Mouse (Mus musculus): ENCODE results near the gene Cplane1.
"Not testable (repeated sequence)": the region's sequence is repeated elsewhere in the genome, so short reads cannot be mapped to it uniquely, and the experiment has no call there.

Gene Cplane1

DNA sequence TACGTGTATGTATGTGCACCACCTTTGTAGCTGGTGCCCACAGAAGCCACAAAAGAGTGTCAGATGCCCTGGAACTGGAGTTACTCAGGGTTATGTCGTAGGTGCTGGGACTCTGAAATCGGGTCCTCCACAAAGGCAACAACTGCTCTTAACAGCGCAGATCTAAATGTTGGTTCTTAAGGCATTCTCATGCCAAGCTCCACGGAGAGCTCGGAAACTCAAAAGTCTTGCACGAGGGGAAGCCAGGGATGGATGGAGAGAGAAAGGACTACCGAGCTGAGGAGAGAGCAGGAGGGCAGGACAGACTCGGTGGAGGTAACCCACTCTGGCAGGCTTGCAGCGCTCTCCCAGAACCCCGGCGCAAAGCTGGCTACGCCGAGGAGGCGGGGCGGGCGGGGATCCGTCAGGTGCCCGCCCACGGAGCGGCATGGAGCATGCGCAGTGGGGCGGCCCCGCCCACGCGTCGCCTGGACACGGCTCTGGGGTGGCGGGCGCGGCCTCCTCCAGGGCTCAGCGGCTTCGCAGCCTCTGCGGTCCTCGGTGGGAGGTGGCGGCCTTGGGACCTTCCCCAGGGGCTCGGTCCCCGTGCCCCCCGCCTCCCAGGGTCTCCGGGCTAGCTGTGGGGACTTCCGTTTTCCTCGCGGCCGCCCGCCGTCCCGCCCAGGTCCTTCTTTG lies at the start of gene Cplane1:
Gene Cplane1, plus strand, starts transcription at position 516 of the 675 bp plus-strand sequence.
- peak; percentile 87 for DNase-seq (ENCODE audit: low read depth, low spot score)

DNA sequence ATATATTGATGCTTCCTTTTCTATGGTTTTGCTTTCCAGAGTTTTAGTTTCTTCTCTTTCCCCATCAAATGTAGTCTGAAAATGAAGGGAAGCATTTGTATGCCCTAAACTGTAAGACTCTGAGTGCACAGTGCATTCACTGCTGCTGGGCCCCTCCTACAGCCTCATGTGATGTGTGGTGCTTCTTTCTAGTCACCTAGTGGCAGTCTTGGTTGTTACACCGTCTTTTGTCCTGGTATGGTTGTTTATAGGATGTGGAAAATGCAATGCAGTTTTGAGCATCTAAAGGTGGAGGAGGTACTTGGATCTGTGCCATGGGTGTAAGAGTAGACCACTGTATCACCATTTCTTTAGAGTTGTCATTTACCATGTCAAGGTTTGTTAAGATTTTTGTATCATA lies 39.6 kb upstream of the Cplane1 start:
- no peak for DNase-seq (ENCODE audit: low read depth, low spot score)

DNA sequence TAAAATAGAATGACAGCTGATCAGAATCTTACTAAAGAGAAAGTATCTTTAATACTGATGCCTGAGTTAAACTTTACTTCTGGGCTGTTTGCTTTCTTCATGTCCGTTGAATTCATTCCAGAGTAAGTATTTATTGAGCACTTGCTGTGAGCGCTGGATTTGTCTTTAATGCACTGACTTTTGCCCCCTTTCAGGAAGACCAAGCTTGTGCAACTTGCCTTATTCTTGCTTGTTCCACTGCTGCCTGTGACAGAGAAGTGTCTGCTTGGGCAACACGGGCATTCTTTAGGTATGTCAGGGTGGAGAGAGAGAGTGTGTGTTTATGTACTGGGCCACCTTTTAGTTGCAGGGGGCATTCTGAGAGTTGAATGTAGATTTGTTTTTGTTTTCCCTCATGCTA lies 37.6 kb upstream of the Cplane1 start:
- no peak for DNase-seq (ENCODE audit: low read depth, low spot score)

DNA sequence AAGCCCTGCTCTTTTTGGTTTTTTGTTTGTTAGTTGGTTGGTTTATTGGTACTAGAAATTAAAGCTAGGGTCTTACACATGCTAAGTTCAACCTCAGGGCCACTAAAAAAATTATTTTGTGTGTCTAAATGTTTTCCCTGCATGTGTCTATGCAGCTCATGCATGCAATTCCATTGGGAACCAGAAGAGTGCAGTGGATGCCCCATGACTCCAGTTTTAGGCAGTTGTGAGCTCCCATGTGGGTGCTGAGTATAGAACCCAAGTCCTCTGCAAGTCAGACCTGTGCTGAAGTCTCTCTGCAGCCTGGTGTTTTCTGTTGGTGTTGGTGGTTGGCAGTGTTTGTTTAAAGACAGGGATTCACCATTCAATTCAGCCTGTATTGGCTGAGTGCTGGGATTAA lies 37.1 kb upstream of the Cplane1 start:
- DNase-seq (ENCODE audit: low read depth, low spot score), result no peak

DNA sequence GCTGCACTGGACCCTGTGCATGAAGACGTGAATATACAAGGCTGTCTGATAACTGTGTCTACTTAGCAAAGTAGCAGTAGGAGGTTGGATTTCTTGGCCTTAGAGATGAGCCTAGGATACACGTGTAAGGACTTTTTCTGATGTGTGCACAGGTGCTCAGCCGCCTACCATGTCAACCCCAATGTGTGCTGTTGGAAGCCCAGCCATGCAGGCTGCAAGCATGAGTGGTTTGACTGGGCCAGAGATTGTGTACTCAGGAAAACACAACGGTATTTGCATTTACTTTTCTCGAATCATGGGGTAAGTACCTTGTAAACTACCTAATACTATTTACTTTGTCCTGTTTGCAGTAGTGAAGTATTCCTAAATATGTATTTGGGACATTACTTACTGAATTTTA lies 33.3 kb upstream of the Cplane1 start:
- DNase-seq (ENCODE audit: low read depth, low spot score), result no peak

DNA sequence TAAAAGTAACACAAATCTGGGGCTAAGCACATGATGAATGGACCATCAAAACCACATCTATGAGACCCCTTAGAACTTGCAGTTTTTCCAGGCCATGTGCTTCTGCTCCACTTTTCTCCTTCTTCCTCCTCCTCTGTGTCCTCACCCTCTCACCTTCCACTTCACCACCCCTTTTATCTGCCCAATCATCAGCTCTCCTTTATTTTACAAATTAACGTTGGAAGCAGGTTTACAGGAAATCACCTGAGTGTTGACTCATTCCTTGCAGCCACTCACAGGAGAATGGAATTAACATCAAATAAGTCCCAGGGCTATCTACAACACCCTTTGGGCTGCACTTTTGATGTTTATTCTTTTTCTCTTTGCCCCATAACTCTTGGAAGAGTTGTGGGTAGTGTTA lies 7.1 kb upstream of the Cplane1 start:
- DNase-seq (ENCODE audit: low read depth, low spot score), result no peak

DNA sequence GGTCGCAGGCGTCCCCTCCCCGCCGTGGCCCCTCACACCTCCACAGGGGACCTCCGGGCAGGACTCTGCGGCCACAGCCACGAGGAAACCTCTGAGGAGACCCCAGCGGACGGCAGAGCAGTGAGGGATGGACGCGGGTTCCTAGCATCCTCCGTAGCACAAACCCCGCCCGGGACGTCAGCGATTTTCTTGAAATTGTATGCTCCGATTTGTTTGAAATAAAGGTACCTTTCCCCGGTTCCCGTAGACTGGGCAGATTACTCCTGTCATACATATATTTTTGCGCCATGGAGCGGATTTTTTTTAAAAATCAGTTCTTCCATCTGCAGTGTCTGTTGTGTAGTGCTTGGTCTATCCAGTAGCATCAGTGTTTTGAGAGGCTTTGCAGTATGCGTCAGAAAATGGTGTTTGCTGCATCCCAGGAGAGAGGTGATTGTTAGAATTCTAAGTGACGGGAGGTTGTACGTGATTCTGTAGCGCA lies 400 bp downstream of the Cplane1 start:
- no peak for DNase-seq (ENCODE audit: low read depth, low spot score)

DNA sequence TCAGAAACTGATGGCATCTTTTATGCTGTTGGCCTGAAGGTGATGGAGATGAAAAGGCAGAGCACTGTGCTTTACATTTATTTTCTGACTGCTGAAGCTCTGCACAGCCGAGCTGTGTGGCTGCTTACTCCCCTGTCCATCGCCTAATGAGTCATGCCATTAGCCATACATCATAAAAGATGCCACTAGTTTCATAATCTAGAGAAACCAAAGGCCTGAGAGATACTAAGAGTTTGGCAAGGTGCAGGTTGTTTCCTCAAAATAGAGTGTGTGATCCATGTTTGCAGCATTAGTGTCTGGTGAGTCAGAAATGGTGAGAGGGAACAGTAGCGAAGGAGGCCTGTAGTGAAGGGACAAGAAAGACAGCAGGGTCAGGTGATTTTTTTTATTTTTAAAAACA lies 20.7 kb downstream of the Cplane1 start:
- no peak for DNase-seq (ENCODE audit: low read depth, low spot score)

DNA sequence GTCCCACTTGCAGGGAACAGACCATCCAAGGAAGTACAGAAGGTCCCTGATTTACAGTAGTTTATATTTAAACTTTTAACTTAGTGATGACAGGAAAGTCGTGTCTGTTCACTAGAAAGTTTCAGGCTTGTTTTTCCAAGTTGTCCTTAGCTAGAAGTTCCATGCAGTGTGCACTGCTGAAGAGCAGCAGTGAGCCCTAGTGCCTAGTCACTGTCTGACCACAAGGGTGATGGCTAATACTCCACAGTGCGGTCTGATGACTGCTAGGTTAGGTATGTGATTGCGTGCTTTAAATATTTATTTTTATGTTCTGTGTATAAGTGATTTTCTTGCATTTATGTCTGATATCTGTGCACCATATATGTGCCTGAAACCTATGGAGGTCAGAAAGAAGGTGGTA lies 21.5 kb downstream of the Cplane1 start:
- no peak for DNase-seq (ENCODE audit: low read depth, low spot score)

DNA sequence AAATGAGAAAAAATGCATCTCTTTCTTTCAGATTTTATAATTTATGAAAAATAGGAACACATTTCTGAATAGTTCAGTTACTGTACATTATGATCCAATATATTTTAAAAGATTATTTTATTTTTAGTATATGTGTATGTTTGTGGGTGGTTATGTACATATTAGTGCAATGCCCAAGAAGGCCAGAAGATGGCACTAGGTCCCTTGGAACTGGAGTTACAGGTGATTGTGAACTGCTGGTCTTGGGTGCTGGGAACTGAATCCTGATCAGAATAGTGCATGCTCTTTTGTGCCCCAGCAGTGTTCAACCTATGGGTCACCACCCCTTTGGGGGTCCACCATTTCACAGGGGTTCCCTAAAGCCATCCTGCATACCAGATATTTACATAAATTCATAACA lies 31.4 kb downstream of the Cplane1 start:
- DNase-seq (ENCODE audit: low read depth, low spot score), result no peak

DNA sequence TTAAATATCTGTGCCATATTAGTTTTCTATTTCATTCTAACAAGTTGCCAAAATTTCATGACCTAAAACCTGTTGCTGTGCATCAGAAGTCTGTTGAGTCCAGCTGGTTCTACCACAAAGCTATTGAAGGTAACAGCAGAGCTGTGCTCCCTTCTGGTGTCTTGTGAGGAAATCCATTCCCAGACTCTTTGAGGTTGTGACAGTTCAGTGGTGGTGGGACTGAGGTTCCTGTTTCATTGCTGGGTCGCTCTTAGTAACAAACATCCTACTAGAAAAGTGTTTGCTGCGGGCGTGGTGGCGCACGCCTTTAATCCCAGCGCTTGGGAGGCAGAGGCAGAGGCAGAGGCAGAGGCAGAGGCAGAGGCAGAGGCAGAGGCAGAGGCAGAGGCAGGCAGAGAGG lies 39.5 kb downstream of the Cplane1 start:
- DNase-seq (ENCODE audit: low read depth, low spot score), result no peak

DNA sequence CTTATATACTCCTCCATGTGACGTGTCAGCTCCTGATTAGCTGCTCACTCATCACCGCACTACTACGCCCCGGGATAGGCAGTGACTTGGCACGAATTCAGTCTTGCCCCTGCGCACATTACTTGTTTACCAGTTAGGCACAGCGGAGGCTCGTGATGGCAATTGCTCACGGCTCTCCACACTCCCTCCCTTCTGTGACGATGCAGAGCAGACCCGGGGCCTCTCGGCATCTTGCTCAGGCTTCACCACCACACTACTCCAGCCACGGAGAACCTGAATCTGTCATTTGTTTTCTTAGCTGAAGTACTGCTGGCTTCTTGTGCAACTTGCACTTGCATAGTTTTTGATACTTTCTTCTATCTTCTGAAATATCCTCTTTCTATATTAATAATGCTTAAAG lies 45.9 kb downstream of the Cplane1 start:
- DNase-seq (ENCODE audit: low read depth, low spot score), result no peak

DNA sequence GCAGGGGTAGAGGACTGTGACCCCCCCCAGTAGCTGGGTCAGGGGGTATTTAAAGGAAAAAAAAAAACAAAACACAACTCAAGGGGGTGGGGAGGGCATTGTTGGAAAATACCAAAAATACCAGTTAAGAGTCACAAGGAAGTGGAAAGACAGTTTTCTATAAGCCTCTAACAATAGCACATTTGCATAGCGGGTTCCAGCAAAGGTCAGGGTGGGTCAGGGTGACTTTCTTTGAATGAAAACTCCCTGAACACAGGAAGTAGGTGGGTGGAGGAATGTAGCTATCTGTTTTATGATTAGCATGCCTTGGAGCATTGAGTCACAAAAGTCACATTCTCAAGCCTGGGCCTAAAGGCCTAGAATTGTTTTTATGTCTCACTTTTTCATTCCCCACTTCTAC lies 65.3 kb downstream of the Cplane1 start:
- not testable (repeated sequence) for DNase-seq (ENCODE audit: low read depth, low spot score)

DNA sequence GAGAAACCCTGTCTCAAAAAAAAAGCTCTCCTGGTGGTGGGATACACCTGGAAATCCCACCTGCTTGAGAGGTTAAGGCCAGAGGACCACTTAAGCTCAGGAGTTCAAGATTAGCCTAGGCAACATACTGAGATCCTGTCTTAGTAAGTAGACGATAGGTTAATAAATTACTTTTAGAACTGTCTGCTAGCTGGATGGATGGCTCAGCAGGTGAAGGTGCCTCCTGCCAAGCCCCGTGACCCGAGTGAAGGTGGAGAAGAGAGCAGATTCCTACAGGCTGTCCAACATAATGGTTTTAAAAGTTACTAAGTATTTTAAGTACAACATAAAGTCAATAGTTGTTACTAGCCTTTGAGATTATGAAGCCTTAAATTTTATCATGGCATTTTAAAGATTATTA lies 97.0 kb downstream of the Cplane1 start:
- DNase-seq (ENCODE audit: low read depth, low spot score), result peak; percentile 8

DNA sequence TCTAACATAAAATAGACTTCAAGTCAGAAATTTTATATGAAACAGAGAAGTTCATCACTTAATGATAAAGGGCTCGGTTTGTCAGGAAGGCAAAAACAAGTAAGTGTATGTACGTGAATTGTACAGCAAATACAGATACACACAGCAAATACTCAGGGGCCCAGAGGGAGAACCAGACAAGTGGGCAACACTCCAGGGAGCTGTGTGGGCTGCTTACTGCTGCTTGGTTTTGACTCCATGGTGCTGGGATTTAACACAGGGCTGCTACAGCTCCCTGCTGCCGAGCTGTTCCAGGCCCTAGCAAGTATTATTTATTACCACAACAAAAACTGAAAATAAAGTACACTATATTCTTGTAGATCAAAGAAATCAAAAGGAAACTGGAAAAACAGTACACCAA lies 98.3 kb downstream of the Cplane1 start:
- DNase-seq (ENCODE audit: low read depth, low spot score), result no peak

DNA sequence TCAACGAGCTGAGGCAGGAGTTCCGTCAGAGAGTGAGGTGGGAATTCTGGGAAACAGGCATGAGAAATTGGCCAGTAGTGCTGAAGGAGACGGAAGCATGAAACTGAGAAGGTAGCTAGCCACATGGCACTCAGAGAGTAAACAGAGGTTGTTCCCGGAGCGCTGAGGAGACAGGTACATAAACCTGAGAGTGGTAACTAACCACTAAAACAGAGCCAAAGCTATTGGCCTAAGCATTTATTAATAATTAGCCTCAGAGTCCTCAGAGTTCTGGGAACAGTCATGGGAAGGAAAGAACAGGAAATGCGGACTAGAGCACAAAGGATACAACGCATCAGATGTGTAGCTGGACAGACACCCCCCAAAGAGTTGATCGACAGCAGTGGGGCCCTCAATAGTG lies 99.3 kb downstream of the Cplane1 start:
- no peak for DNase-seq (ENCODE audit: low read depth, low spot score)

DNA sequence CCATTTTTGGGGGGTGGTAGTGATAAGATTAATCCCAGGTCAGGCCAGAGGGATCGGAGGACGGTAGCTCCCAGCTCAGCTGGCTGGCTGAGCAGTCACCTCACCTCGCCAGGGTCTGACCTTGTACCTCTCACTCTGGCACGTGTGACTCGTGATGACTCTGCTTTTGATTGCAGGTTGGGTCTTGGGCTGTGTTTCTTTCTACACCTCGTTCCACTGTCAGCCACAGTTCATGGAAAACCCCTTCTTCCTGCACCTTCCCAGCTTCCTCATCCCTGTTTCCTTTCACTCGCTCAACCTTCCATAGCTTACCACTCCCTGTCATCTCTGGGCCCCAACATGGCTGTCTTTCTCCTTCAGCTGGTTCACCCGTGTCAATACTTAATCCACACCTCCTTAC lies 103.0 kb downstream of the Cplane1 start:
- no peak for DNase-seq (ENCODE audit: low read depth, low spot score)

DNA sequence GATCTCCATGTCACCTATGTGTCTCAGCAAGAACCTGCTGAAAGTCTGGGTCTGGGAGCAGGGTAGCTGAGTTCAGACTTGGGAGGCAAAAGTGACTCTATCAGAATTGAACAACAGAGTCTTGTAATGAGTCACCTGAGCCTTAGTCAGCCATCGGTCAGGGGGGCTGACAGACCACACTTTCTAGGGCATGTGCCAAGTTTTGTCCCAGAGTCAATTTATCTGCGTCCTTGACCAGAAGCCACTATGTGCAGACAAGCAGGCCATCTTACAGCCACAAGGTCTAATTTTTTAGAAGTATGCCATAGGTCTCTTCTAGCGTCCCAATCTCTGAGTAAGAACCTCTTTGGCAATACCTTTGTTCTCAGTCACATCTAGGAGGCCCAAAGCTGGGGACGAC lies 109.0 kb downstream of the Cplane1 start:
- not testable (repeated sequence) for DNase-seq (ENCODE audit: low read depth, low spot score)

DNA sequence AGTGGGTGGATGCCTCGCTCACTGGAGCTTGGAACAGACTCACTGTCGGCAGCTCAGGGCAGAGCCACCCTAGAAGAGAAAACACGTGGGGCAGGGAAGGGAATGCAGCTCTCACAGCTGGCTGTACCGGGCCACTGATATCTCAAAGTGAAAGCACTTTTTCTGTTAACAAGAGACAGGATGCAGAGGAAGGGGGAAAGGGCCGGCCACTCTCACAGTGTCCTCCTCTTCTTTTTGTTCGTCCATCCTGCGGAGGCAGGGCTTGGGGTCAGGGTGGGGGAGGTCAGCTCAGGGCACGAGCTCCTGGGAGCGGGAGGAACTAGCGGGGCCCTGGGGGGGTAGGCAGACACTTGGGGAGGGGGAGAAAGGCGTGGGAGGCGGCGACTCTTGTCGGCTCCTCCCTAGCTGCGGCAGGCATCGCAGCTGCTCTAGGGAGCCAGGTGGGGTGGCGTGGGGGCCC lies 110.4 kb downstream of the Cplane1 start:
- DNase-seq (ENCODE audit: low read depth, low spot score), result no peak

DNA sequence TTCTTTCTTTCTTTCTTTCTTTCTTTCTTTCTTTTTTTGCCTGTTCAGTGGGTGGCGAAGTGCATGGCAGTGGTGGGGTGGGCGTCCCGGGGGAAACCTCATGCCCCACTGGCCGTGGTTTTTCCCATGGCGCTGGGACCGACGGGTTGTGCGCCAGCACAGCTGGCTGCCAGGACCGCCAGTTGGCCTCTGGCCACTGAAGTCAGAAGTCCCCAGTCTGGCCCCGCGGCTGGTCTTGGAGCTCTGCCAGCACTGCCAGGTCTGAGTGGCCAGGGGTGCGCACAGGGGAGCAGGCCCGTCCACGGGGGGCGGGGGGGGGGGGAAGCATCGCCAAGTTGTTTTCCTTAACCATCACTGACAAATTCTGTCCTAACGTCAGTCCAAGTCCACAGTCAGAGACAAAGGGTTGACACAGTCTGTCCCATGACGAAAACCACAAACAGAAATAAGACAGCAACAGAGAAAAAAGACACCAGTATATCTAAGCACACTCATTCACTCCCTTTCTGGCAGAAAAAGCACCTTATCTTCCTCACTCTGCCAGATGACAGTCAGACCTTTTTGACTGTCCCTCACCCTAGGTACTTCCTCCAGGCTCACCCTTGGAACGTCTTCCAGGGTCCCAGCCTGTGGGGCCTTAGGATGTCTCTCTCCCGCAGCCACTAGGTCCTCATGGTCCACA lies 111.2 kb downstream of the Cplane1 start:
- DNase-seq (ENCODE audit: low read depth, low spot score), result peak; percentile 13

DNA sequence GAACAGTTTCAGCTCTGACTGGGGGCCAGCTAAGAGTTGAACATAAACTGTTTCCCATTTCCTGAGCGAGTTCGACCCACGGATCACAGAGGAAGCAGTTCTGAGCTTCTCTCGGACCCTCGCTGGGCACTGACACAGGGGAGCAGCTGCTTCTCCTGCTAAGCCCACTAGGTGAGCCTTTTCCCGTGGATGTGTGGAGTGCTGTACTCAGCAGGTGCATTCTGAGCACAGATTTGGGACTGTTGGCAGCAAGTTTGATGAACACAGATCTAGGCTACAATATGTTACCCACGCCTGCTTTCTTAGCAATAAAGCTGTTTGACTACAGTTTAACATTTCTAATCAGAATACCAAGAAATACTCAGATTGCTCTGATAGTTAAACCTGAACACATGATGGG lies 112.8 kb downstream of the Cplane1 start:
- no peak for DNase-seq (ENCODE audit: low read depth, low spot score)

DNA sequence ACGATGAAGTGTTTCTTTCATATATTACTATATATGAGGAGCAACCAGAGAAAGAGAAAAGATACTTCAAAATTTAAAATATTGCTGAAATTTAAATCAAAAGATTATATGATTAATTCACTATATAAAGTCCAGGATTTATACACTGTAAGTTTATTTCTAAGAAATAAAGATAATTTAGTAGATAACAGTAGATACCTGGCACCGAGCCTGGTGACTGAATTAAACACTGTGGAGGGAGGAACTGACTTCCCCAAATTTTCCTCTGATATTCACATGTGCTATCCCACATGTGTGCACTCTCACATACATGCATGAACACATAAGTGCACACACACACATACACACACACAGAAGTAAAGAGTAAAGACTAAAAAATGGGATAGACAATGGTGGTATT lies 113.2 kb downstream of the Cplane1 start:
- no peak for DNase-seq (ENCODE audit: low read depth, low spot score)

DNA sequence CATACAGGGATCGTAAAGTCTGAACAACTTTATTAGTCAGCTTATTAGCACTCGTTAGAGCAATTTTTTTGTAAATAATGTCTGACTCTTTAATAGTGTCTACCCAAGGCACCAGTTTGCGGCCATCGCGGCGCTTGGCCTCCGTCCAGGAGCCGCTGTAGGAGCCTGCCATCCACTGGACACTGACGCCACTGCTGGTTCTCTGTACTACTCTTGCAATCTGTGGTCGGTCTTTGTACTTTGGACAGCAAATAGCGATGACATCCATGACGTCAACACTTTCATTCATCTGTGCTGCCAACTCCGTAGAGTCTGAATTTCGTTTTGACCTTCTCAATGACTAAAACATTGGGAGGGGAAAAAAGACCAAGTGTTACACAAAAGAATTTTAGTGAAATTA lies 122.3 kb downstream of the Cplane1 start:
- DNase-seq (ENCODE audit: low read depth, low spot score), result no peak

Data from skeletal muscle tissue, adult 2 months (tissue).